Mouse (Mus musculus) left cerebral cortex, postnatal 36 days (tissue): ENCODE measurements at regions not wholly inside any gene's neighbourhood (a gene's known extent, or its start where the extent isn't known, plus 50 kb on each side); places are given as distances from the start of the nearest gene placed in this dataset.

Source experiments
- DNase-seq, 2 experiments: peaks; one replicate each; pipeline ENCODE4 v3.0.0; 2021 to 2022; ENCODE audit warnings: low spot score in 2 of 2, mixed read lengths in 1 of 2
- intact Hi-C: fragments of 180-260 bp; cut with DNase I; formaldehyde crosslinking; loops from one replicate; pipeline ENCODE4 v1.15.1; 2025

GRCm38 (mm10) chr14:47795062-47795461 is 146.8 kb downstream of the Ktn1 start:
- intact Hi-C loops, result no loop called here
- no peak for DNase-seq

- intact Hi-C loops, result no loop called here
- DNase-seq, result no peak
Measured at GRCm38 (mm10) chr14:47798203-47798602, 150.0 kb downstream of the Ktn1 start.

- intact Hi-C loops, result no loop called here
- DNase-seq, result no peak
Measured at GRCm38 (mm10) chr14:47799564-47799963, 151.3 kb downstream of the Ktn1 start.

DNA sequence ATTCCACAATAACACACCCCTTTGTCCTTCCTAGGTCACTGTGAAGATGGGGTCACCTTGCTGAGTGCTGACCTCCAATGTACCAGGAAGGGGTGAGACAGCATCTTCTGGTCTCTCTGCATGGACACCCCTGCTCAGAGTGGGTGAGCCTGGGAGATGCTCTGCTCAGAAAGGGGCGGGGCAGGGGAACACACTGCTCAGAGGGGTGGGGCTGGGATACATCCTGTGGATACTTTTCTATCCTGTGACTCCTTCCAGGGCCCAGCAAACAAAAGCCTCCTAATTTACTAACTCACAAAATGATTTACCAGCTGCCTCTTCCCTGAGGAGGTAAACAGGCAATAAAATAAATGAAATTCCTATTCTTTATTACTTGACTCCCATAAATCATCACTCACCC is 157.0 kb downstream of the Ktn1 start:
- intact Hi-C loops, result no loop called here
- DNase-seq, result no peak

GRCm38 (mm10) chr14:47805771-47806535 is 157.7 kb downstream of the Ktn1 start:
- intact Hi-C loops, result no loop called here
- no peak for DNase-seq

DNA sequence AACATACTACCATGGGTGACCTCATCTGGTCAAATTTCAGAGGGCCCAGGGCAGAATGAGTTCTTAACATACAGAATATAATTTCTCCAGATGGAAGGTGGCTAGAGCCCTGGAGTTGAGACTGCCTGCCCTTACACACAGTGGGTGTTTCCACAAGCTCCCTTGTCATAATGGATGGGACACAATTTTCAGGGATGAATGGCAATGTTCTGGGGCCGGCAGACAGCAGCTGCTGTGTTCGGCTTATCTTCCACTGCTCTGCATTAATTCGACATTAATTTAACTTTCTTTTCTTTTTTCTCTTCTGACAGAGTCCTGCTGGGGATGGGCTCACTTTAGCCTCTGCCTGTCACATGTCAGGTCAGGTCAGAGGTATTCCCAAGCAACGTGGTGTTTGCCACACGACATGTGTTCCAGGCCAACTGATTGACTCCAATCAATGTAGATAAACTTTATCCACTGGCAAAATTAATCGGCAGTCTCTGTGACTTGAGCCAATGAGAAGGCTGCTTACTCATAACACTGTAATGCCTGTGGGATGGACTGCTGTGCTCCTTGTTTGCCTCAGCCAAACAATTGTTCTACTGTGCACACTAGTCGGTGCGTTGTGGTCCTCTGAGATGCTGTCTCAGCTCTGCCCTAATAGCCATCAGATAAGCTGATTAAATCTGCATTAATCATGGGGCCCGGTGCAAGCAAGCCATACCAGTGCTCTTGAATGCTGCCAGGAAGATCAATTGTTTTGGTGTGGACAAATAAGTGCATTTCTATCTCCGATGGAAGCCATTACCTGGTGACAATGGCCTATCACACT is 160.1 kb downstream of the Ktn1 start:
- intact Hi-C loops, result no loop called here
- DNase-seq, result no peak

GRCm38 (mm10) chr14:47818224-47818623 is 170.0 kb downstream of the Ktn1 start:
- no peak for DNase-seq
- intact Hi-C loops, result no loop called here

GRCm38 (mm10) chr14:47818641-47819040 is 170.4 kb downstream of the Ktn1 start:
- intact Hi-C loops, result no loop called here
- no peak for DNase-seq

DNA sequence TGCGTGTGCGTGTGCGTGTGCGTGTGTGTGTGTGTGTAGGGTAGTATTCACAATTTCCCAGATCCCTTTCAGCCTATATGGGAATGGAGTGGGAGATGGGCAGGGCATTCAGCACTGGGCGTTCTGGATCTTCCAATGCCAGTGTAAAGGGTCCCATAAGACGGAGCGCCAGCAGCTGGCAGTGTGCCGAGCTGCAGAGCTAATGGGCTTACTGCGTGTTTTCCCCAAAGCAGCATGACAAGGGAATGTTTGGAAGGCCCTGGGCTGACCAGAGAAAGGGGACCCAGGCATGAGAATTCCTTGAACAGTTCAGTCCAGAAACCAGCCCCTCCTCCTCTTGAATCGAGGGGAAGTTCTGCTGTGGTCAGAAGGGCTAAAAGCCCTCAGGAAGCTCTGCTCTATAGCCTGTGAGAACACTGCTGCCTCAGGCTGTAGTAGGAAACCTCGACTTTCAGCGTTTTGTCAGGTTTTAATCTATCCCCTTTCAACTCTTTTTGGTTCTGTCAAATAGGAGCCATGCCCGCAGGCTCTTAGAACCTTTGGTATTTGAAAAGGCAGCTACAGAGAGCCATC is 172.4 kb downstream of the Ktn1 start:
- DNase-seq, result no peak
- intact Hi-C loops, result no loop called here

GRCm38 (mm10) chr14:47823182-47823581 is 174.9 kb downstream of the Ktn1 start:
- DNase-seq, result no peak
- intact Hi-C loops, result no loop called here

GRCm38 (mm10) chr14:47823696-47824095 is 175.4 kb downstream of the Ktn1 start:
- DNase-seq, result no peak
- intact Hi-C loops, result no loop called here

- DNase-seq, result no peak
- intact Hi-C loops, result no loop called here
Measured at GRCm38 (mm10) chr14:47825446-47825956, 177.3 kb downstream of the Ktn1 start.

GRCm38 (mm10) chr14:47826545-47826944 is 178.3 kb downstream of the Ktn1 start:
- no peak for DNase-seq
- intact Hi-C loops, result no loop called here

DNA sequence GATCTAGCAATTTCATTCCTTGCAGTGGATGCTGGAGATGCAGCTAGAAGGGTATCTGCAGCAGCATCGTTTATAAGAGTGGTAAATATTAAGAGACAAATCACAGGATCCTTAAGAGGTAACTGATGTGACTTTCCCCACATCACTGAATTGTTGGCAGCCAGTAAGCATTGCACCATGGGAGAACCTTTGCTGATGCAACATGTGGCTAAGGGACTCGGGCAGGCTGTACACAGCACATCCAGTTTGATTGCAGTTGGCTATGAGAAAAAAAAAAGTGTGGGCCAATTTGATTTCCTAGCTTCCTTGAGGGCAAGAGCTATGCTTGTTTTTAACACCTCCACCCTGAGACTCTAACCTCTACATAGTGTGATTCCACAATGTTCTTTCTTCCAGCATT is 179.4 kb downstream of the Ktn1 start:
- no peak for DNase-seq
- intact Hi-C loops, result no loop called here

DNA sequence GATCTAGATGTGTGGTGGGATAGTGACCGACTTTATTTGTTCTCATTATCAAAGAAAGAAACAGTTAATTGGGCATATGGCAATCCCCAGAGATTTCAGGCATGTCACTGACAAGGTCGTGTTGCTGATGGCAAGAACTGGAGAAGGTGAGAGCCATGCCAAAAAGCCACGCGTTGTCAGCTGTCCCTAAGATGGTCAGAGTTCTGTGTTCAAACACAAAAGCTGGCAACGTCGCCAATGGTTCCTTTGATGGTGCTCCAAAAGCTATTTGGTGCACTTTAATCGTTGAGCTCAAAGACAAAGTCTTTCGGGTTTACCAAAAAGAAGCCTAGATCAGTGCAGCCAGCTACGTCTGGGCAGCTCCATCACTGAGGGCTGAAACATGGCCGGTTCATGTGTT is 185.4 kb downstream of the Ktn1 start:
- no peak for DNase-seq
- intact Hi-C loops, result no loop called here

GRCm38 (mm10) chr14:47835408-47835807 is 187.2 kb downstream of the Ktn1 start:
- no peak for DNase-seq
- intact Hi-C loops, result no loop called here

GRCm38 (mm10) chr14:47839493-47840215 is 191.4 kb downstream of the Ktn1 start:
- intact Hi-C loops, result no loop called here
- no peak for DNase-seq

- DNase-seq, result no peak
- intact Hi-C loops, result no loop called here
Measured at GRCm38 (mm10) chr14:47844366-47844765, 196.1 kb downstream of the Ktn1 start.

DNA sequence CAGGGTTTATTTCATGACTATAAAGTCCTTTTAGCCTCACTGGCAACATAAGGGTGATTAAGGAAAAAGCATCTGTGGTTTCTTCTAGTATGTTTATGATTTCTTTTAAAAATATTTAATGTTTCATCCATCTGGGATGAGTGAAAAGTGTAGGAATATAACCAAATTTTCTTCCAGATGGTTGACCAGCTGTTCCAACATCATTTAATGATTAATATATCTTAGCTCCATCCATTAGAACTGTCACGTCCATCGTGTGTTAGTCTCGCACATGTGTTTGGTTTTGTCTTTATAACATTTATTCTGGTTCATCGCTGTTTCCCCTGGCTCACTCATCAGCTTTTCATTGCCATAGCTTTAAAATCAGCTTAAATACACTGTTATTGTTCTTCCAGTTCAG is 200.6 kb downstream of the Ktn1 start:
- intact Hi-C loops, result no loop called here
- no peak for DNase-seq

DNA sequence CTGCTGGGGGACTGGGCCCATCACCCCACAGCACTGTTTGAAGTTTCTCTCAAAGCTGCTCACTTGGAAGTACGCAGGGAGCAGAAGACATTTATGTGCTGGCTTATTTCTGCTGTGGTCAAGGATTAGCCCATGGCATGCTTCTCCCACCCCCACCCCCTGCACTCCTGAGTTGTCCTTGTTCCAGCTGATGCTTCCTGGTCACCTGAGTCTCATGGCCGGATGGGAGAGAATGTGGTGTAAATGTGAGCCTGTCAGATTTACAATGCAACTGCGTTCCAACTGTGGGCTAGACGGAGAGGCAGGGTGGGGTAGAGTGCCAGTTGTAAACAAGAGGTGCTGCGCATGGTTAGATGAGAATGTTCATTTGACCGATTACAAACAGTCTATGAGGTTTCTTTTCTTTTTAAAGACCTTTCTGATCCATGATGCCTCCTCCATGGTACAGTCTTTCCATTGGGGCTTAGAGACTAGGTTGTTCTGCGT is 208.1 kb downstream of the Ktn1 start:
- intact Hi-C loops, result no loop called here
- DNase-seq, result no peak
